Mouse (Mus musculus) myocyte (in vitro differentiated cells): ENCODE measurements around the gene Cntn3.

Source experiments
- CEBPB ChIP-seq: IDR thresholded peaks from 2 replicates; pipeline ENCODE4 v1.6.1; 2011; ENCODE audit warnings: mild to moderate bottlenecking, moderate library complexity; ENCODE audit not compliant: poor library complexity, insufficient read depth, severe bottlenecking
- E2F4 ChIP-seq: IDR thresholded peaks from one replicate; pipeline ENCODE4 v1.6.1; 2011; ENCODE audit warnings: mild to moderate bottlenecking, control low read depth, moderate library complexity; ENCODE audit not compliant: insufficient read depth
- MAX ChIP-seq: IDR thresholded peaks from one replicate; pipeline ENCODE4 v1.6.1; 2011; ENCODE audit warnings: low read depth, mild to moderate bottlenecking, control low read depth
- MYOD1 ChIP-seq, 3 experiments: IDR thresholded peaks; one replicate each; pipeline ENCODE4 v1.6.1; 2011; ENCODE audit warnings: control low read depth in 2 of 3, low read depth in 2 of 3, mild to moderate bottlenecking in 2 of 3, moderate library complexity in 1 of 3; ENCODE audit not compliant: insufficient read length in 2 of 3, control insufficient read depth in 1 of 3
- MYOG ChIP-seq, 3 experiments: IDR thresholded peaks; one replicate each; pipeline ENCODE4 v1.6.1; 2011; ENCODE audit warnings: control low read depth in 2 of 3, low read depth in 2 of 3, mild to moderate bottlenecking in 2 of 3; ENCODE audit not compliant: insufficient read length in 2 of 3, control insufficient read depth in 1 of 3, insufficient read depth in 1 of 3
- POLR2A ChIP-seq: IDR thresholded peaks from one replicate; pipeline ENCODE4 v1.6.1; 2011; ENCODE audit warnings: low read depth, mild to moderate bottlenecking, control low read depth, moderate library complexity; ENCODE audit not compliant: insufficient read length
- POLR2AphosphoS2 ChIP-seq: IDR thresholded peaks from one replicate; pipeline ENCODE4 v1.6.1; 2011; ENCODE audit warnings: low read depth, control low read depth; ENCODE audit not compliant: insufficient read length
- REST ChIP-seq: IDR thresholded peaks from one replicate; pipeline ENCODE4 v1.6.1; 2011; ENCODE audit warnings: mild to moderate bottlenecking, control low read depth, moderate library complexity; ENCODE audit not compliant: insufficient read depth, insufficient read length
- SRF ChIP-seq: IDR thresholded peaks from one replicate; pipeline ENCODE4 v1.6.1; 2011; ENCODE audit warnings: low read depth; ENCODE audit not compliant: control insufficient read depth, insufficient read length
- TCF12 ChIP-seq: IDR thresholded peaks from one replicate; pipeline ENCODE4 v1.6.1; 2011; ENCODE audit warnings: mild to moderate bottlenecking, control low read depth; ENCODE audit not compliant: poor library complexity, insufficient read depth, severe bottlenecking
- TCF3 ChIP-seq: IDR thresholded peaks from one replicate; pipeline ENCODE4 v1.6.1; 2011; ENCODE audit warnings: low read depth, control low read depth; ENCODE audit not compliant: insufficient read length
- USF1 ChIP-seq: IDR thresholded peaks from one replicate; pipeline ENCODE4 v1.6.1; 2011; ENCODE audit warnings: low read depth, mild to moderate bottlenecking, control low read depth, moderate library complexity

GRCm38 (mm10) chr6:102583578-102583977, 10.7 kb upstream of the Cntn3 start:
- TF ChIP-seq MYOD1 (IDR thresholded peaks at IDR 0.05; ENCODE audit: control insufficient read depth in 1 of 3, insufficient read length in 2 of 3, low read depth in 2 of 3) = no peak
- no peak for TF ChIP-seq POLR2A
- TF ChIP-seq MYOG (IDR thresholded peaks at IDR 0.05; ENCODE audit: control insufficient read depth in 1 of 3, insufficient read depth in 1 of 3, insufficient read length in 2 of 3, low read depth in 2 of 3) = no peak
- no peak for TF ChIP-seq E2F4
- no peak for TF ChIP-seq REST
- TF ChIP-seq POLR2AphosphoS2 = no peak
- no peak for TF ChIP-seq USF1
- no peak for TF ChIP-seq MAX
- TF ChIP-seq CEBPB = no peak
- no peak for TF ChIP-seq TCF12
- no peak for TF ChIP-seq SRF
- TF ChIP-seq TCF3 = no peak
